Mouse (Mus musculus): ENCODE data around the gene Asic2. TPM values are rescaled to one million over a fixed set of nuclear protein-coding genes. Genes with fewer than 3 reads are reported as not detected.
A peak's percentile ranks its signal among the peaks of the same experiment; 100 is the strongest.

Asic2 gene
- polyA plus RNA-seq, 1 experiment: not detected

DNA sequence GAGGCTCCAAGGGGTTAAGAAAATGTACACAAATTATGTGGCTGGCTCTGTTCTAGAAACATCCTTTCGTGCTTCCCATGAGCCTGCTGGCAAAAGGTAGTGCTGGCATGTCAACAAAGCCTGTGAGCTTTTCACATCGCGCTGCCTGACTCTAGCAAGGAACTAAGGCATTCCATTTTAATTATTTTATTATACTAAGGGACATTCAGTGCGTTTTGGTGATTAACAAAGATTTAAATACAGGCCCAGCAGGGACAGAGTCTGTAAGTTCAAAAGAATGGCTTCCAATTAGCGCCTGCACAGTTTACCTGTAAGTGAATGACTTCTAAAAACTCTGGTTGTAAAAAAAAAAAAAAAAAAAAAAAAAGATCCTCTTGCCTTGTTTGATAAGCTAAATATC lies 375.5 kb downstream of the Asic2 start:
- WGBS: 43% methylated on average over 5 of the region's 5 CpGs
- no peak for TF ChIP-seq CTCF (IDR thresholded peaks at IDR 0.05; ENCODE audit: control insufficient read depth, insufficient read depth, low read length)
- no peak for TF ChIP-seq POLR2A (IDR thresholded peaks at IDR 0.05; ENCODE audit: borderline replicate concordance, control insufficient read depth, low read depth, low read length)
- Histone ChIP-seq H3K4me1 (ENCODE audit: control insufficient read depth, insufficient read depth, low read length) (no peaks in the 10 kb centered on the region), H3K4me3 (replicated peaks; ENCODE audit: control insufficient read depth, low read depth, low read length) (no peak overlapping the region), H3K27ac (ENCODE audit: control insufficient read depth, insufficient read depth, low read depth, low read length, poor library complexity) (no peak overlapping the region)

DNA sequence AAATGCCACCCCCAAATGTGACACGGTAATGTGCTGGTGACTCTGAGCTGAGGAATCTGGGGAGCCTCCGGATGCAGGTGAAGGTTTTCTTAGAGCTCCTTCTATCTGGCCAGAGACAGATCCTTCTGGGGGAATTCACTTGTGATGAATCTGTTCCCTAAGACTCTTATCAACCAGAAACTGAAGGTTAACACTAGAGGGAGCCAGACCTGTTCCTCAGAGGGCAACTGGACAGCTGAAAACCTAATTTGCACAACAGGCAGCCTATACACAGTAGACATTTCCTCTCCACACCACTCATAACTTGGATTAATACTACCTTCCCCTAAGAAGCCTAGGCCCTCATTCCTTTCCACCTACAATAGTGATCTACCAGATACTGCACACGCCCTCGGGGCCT lies 377.3 kb downstream of the Asic2 start:
- Histone ChIP-seq H3K4me3 (replicated peaks; ENCODE audit: control insufficient read depth, low read depth, low read length) (no peak overlapping the region), H3K27ac (ENCODE audit: control insufficient read depth, insufficient read depth, low read depth, low read length, poor library complexity) (no peak overlapping the region), H3K4me1 (ENCODE audit: control insufficient read depth, insufficient read depth, low read length) (no peaks in the 10 kb centered on the region)
- TF ChIP-seq POLR2A (IDR thresholded peaks at IDR 0.05; ENCODE audit: borderline replicate concordance, control insufficient read depth, low read depth, low read length) (no peak), CTCF (IDR thresholded peaks at IDR 0.05; ENCODE audit: control insufficient read depth, insufficient read depth, low read length) (no peak)
- WGBS: 67% methylated on average over 4 of the region's 4 CpGs

DNA sequence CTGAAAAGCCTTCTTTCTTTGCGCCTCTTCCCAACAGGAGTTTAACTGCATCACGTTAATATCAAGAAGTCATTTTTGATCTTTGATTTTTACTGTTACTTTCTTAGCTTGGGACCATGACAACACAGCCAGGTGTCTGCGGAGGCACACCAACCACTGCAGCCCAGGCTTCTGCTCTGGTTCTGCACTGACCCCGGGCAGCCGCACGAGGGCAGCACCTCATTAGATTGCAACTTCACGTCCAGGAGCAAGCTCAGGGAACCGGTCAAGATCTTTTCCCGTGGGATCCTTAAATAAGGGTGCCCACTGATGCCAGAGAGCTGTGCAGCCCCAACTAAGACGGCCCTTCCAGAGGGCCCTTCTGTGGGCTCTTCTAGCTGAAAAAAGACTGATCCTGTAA lies 379.6 kb downstream of the Asic2 start:
- H3K27ac ChIP-seq (ENCODE audit: control insufficient read depth, insufficient read depth, low read depth, low read length, poor library complexity): no peak overlapping the region
- H3K4me1 ChIP-seq (ENCODE audit: control insufficient read depth, insufficient read depth, low read length): no peaks in the 10 kb centered on the region
- H3K4me3 ChIP-seq (replicated peaks; ENCODE audit: control insufficient read depth, low read depth, low read length): no peak overlapping the region
- TF ChIP-seq POLR2A (IDR thresholded peaks at IDR 0.05; ENCODE audit: borderline replicate concordance, control insufficient read depth, low read depth, low read length) (no peak), CTCF (IDR thresholded peaks at IDR 0.05; ENCODE audit: control insufficient read depth, insufficient read depth, low read length) (peak; percentile 77)
- 15% methylated on average over 10 of the region's 10 CpGs for WGBS

DNA sequence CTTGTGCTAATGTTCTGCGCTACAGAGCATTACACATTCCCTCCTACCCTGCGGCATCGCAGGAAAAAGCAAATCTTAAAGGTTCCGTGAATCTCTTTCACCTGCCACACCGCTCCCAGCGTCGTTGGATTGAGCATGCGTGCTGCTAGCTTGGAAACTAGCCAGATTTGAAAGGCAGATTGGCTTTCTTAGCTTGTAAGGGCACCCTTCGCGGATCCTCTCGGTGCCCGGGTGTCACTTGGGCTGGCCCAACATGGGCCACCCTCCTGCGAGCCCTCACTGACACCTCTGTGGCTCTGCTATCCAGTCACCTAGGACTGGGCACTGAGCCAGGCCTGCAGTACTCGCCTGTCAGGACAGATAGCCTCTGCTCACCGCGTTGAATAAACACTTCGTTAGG lies 380.3 kb downstream of the Asic2 start:
- 74% methylated on average over 17 of the region's 17 CpGs for WGBS
- no peak overlapping the region for H3K27ac ChIP-seq (ENCODE audit: control insufficient read depth, insufficient read depth, low read depth, low read length, poor library complexity)
- TF ChIP-seq POLR2A (IDR thresholded peaks at IDR 0.05; ENCODE audit: borderline replicate concordance, control insufficient read depth, low read depth, low read length) (no peak), CTCF (IDR thresholded peaks at IDR 0.05; ENCODE audit: control insufficient read depth, insufficient read depth, low read length) (no peak)
- H3K4me1 ChIP-seq (ENCODE audit: control insufficient read depth, insufficient read depth, low read length): no peaks in the 10 kb centered on the region
- H3K4me3 ChIP-seq (replicated peaks; ENCODE audit: control insufficient read depth, low read depth, low read length): no peak overlapping the region

DNA sequence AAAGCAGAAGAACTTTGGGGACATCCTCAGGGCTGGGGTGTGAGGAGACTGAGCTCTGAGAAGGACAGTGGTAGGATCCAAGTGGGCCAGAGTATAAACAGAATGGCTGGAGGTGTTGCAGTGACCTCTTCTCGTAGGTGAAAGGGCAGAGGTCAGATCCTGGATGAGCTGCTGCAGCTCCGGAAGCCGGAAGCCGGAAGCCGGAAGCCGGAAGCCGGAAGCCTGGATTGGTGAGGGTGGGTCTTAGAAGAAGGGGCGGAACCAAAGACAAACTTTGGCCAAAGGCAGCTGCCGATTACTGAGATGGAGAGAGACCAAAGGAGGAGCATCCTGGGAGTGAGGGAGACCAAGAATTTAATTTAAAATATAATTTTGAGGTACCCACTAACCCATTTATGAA lies 381.1 kb downstream of the Asic2 start:
- 74% methylated on average over 9 of the region's 9 CpGs for WGBS
- H3K4me3 ChIP-seq (replicated peaks; ENCODE audit: control insufficient read depth, low read depth, low read length): no peak overlapping the region
- no peaks in the 10 kb centered on the region for H3K4me1 ChIP-seq (ENCODE audit: control insufficient read depth, insufficient read depth, low read length)
- H3K27ac ChIP-seq (ENCODE audit: control insufficient read depth, insufficient read depth, low read depth, low read length, poor library complexity): no peak overlapping the region
- TF ChIP-seq POLR2A (IDR thresholded peaks at IDR 0.05; ENCODE audit: borderline replicate concordance, control insufficient read depth, low read depth, low read length) (no peak), CTCF (IDR thresholded peaks at IDR 0.05; ENCODE audit: control insufficient read depth, insufficient read depth, low read length) (no peak)

DNA sequence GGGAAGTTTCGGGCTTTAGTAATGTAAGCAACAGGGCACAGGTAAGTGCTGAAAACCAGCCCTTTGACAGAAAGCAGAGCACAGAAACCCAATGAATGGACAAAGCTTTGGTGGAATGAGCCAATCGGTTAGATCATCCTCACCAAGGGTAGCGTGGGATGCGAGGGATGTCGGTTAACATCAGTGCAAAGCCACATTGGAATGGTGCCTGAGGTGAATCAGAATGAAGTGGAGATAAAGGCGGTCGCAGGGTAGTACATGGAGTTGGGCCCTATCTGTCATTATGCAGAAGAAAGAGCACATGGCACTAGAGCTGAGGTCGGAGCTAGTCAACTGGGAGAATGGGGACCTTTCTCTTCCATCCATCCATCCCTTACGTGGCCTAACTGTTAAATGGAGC lies 383.8 kb downstream of the Asic2 start:
- Histone ChIP-seq H3K4me3 (replicated peaks; ENCODE audit: control insufficient read depth, low read depth, low read length) (no peak overlapping the region), H3K4me1 (ENCODE audit: control insufficient read depth, insufficient read depth, low read length) (no peaks in the 10 kb centered on the region), H3K27ac (ENCODE audit: control insufficient read depth, insufficient read depth, low read depth, low read length, poor library complexity) (no peak overlapping the region)
- WGBS: 85% methylated on average over 9 of the region's 9 CpGs
- TF ChIP-seq POLR2A (IDR thresholded peaks at IDR 0.05; ENCODE audit: borderline replicate concordance, control insufficient read depth, low read depth, low read length): no peak
- TF ChIP-seq CTCF (IDR thresholded peaks at IDR 0.05; ENCODE audit: control insufficient read depth, insufficient read depth, low read length): no peak

DNA sequence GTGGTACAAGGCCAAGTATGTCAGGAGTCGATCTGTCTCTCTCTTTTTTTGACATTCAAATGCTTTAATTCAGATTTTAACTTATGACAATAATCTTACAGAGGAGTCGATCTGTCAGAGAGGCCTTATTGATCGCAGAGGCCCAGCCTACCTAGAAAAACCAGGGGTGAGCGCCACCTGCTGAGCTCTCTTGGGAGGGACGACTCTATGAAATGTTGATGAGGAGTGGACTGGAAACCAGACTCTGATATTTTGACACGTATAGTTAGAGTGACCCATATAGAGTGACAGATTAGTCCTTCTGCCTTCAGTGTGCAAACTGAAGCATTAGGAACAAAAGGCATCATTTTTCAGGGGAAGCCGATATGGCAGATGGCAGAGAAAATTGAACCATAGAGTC lies 385.1 kb downstream of the Asic2 start:
- TF ChIP-seq CTCF (IDR thresholded peaks at IDR 0.05; ENCODE audit: control insufficient read depth, insufficient read depth, low read length) (no peak), POLR2A (IDR thresholded peaks at IDR 0.05; ENCODE audit: borderline replicate concordance, control insufficient read depth, low read depth, low read length) (no peak)
- 69% methylated on average over 7 of the region's 7 CpGs for WGBS

DNA sequence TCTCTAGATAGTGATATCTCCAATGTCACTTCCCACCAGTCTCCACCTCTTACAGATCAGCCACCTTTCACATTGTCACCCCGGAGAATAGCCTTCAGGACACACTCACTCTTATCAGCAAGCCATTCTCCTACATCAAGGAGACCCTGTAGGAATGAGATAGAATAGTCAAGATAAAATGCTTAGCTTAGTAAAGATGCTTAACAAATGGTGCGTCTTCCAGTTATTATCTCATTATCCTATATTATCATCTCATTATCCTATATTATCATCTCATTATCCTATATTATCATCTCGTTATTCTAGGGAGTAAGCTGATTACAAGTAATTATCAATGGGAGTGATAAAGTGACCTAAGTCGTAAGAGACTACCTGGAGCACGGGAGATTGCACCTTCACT lies 386.1 kb downstream of the Asic2 start:
- 78% methylated on average over 5 of the region's 5 CpGs for WGBS
- TF ChIP-seq CTCF (IDR thresholded peaks at IDR 0.05; ENCODE audit: control insufficient read depth, insufficient read depth, low read length) (no peak), POLR2A (IDR thresholded peaks at IDR 0.05; ENCODE audit: borderline replicate concordance, control insufficient read depth, low read depth, low read length) (no peak)
- no peak overlapping the region for H3K27ac ChIP-seq (ENCODE audit: control insufficient read depth, insufficient read depth, low read depth, low read length, poor library complexity)
- no peak overlapping the region for H3K4me3 ChIP-seq (replicated peaks; ENCODE audit: control insufficient read depth, low read depth, low read length)
- H3K4me1 ChIP-seq (ENCODE audit: control insufficient read depth, insufficient read depth, low read length): no peaks in the 10 kb centered on the region

More for the DNA sequence above, 385.1 kb downstream of the Asic2 start:
- no peak overlapping the region for H3K4me3 ChIP-seq (replicated peaks; ENCODE audit: control insufficient read depth, low read depth, low read length)
- no peaks in the 10 kb centered on the region for H3K4me1 ChIP-seq (ENCODE audit: control insufficient read depth, insufficient read depth, low read length)
- H3K27ac ChIP-seq (ENCODE audit: control insufficient read depth, insufficient read depth, low read depth, low read length, poor library complexity): no peak overlapping the region

DNA sequence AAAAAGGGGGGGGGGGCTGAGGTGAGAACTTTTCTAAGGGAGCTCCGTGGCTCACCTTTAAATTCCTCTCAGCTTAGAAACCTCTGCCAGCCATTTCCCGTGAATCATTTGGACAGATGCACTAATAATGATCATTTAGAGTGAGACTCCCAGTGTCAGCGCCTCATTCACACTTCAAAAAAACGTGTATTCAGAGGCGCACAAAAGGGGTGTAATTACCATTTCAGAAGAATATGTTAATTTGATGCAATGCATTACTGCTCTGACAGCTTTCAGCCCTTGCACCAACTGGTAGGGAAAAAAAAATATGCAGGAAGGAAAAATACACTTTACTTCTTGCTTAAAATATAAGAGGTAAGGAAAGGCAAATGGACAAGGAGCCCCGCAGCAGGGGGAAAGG lies 388.5 kb downstream of the Asic2 start:
- Histone ChIP-seq H3K4me3 (replicated peaks; ENCODE audit: control insufficient read depth, low read depth, low read length) (no peak overlapping the region), H3K27ac (ENCODE audit: control insufficient read depth, insufficient read depth, low read depth, low read length, poor library complexity) (no peak overlapping the region), H3K4me1 (ENCODE audit: control insufficient read depth, insufficient read depth, low read length) (no peaks in the 10 kb centered on the region)
- 28% methylated on average over 6 of the region's 6 CpGs for WGBS
- no peak for TF ChIP-seq POLR2A (IDR thresholded peaks at IDR 0.05; ENCODE audit: borderline replicate concordance, control insufficient read depth, low read depth, low read length)
- TF ChIP-seq CTCF (IDR thresholded peaks at IDR 0.05; ENCODE audit: control insufficient read depth, insufficient read depth, low read length): no peak
